Mouse (Mus musculus) kidney, adult 2 months (tissue): ENCODE data around the gene Pate2.

ENCODE experiments used
- CTCF ChIP-seq: fragments of 200-500 bp; conservative IDR thresholded peaks from 2 replicates; pipeline ENCODE4 v1.5.1; 2011; ENCODE audit warnings: low read depth, mild to moderate bottlenecking, control low read depth, low read length, moderate library complexity, mixed read lengths; ENCODE audit not compliant: insufficient read depth, insufficient read length
- POLR2A ChIP-seq: fragments of 200-500 bp; IDR thresholded peaks from one replicate; pipeline ENCODE4 v1.6.1; 2011; ENCODE audit warnings: low read depth, low read length, control low read depth

GRCm38 (mm10) chr9:35574416-35574815 lies 4.3 kb downstream of the Pate2 start:
- TF ChIP-seq CTCF = no peak
- no peak for TF ChIP-seq POLR2A
